Mouse (Mus musculus): ENCODE measurements around the gene Mgat2.
A peak's percentile ranks its signal among the peaks of the same experiment; 100 is the strongest.
"Not testable (repeated sequence)": the region's sequence is repeated elsewhere in the genome, so short reads cannot be mapped to it uniquely, and the experiment has no call there.

Gene Mgat2

GRCm38 (mm10) chr12:69183583-69184308 is at the start of gene Mgat2, which contains the start of gene Rpl36al:
TSS of gene Mgat2 (plus strand) at chr12:69184157.
TSS of gene Rpl36al (minus strand) at chr12:69184083.
- peak; percentile 96 for DNase-seq (ENCODE audit: extremely low read depth, insufficient read length, low spot score)

GRCm38 (mm10) chr12:69139201-69139600 is 44.8 kb upstream of the Mgat2 start:
- DNase-seq (ENCODE audit: extremely low read depth, insufficient read length, low spot score), result no peak

- no peak for DNase-seq (ENCODE audit: extremely low read depth, insufficient read length, low spot score)
Observed at GRCm38 (mm10) chr12:69139841-69140240, 44.1 kb upstream of the Mgat2 start.

- no peak for DNase-seq (ENCODE audit: extremely low read depth, insufficient read length, low spot score)
Observed at GRCm38 (mm10) chr12:69143460-69143859, 40.5 kb upstream of the Mgat2 start.

- DNase-seq (ENCODE audit: extremely low read depth, insufficient read length, low spot score), result no peak
Observed at GRCm38 (mm10) chr12:69147166-69147735, 36.7 kb upstream of the Mgat2 start.

- no peak for DNase-seq (ENCODE audit: extremely low read depth, insufficient read length, low spot score)
Observed at GRCm38 (mm10) chr12:69150049-69150448, 33.9 kb upstream of the Mgat2 start.

GRCm38 (mm10) chr12:69155923-69156322 is 28.0 kb upstream of the Mgat2 start:
- no peak for DNase-seq (ENCODE audit: extremely low read depth, insufficient read length, low spot score)

GRCm38 (mm10) chr12:69156436-69156835 is 27.5 kb upstream of the Mgat2 start:
- no peak for DNase-seq (ENCODE audit: extremely low read depth, insufficient read length, low spot score)

GRCm38 (mm10) chr12:69157107-69157506 is 26.9 kb upstream of the Mgat2 start:
- DNase-seq (ENCODE audit: extremely low read depth, insufficient read length, low spot score), result no peak

GRCm38 (mm10) chr12:69158366-69158764 is 25.6 kb upstream of the Mgat2 start:
- no peak for DNase-seq (ENCODE audit: extremely low read depth, insufficient read length, low spot score)

GRCm38 (mm10) chr12:69158765-69159577 is 25.0 kb upstream of the Mgat2 start, which contains the start of gene Rps29:
TSS of gene Rps29 (minus strand) at chr12:69159186.
- DNase-seq (ENCODE audit: extremely low read depth, insufficient read length, low spot score), result peak; percentile 99

GRCm38 (mm10) chr12:69159578-69159940 is 24.4 kb upstream of the Mgat2 start:
- DNase-seq (ENCODE audit: extremely low read depth, insufficient read length, low spot score), result peak; percentile 79

GRCm38 (mm10) chr12:69160677-69161076 is 23.3 kb upstream of the Mgat2 start:
- DNase-seq (ENCODE audit: extremely low read depth, insufficient read length, low spot score), result not testable (repeated sequence)

GRCm38 (mm10) chr12:69163586-69163985 is 20.4 kb upstream of the Mgat2 start:
- not testable (repeated sequence) for DNase-seq (ENCODE audit: extremely low read depth, insufficient read length, low spot score)

- DNase-seq (ENCODE audit: extremely low read depth, insufficient read length, low spot score), result no peak
Observed at GRCm38 (mm10) chr12:69164904-69165303, 19.1 kb upstream of the Mgat2 start.

- DNase-seq (ENCODE audit: extremely low read depth, insufficient read length, low spot score), result not testable (repeated sequence)
Observed at GRCm38 (mm10) chr12:69166861-69167581, 16.9 kb upstream of the Mgat2 start.

- no peak for DNase-seq (ENCODE audit: extremely low read depth, insufficient read length, low spot score)
Observed at GRCm38 (mm10) chr12:69167656-69168460, 16.1 kb upstream of the Mgat2 start.

- peak; percentile 94 for DNase-seq (ENCODE audit: extremely low read depth, insufficient read length, low spot score)
Observed at GRCm38 (mm10) chr12:69168461-69169106, 15.4 kb upstream of the Mgat2 start, which contains the start of gene Lrr1. TSS of gene Lrr1 (plus strand) at chr12:69168814.

- DNase-seq (ENCODE audit: extremely low read depth, insufficient read length, low spot score), result no peak
Observed at GRCm38 (mm10) chr12:69171307-69171706, 12.7 kb upstream of the Mgat2 start.
